Mouse (Mus musculus) forebrain, embryonic 10.5 days (tissue): ENCODE measurements around the gene Bmp2. TPM values are rescaled to one million over a fixed set of nuclear protein-coding genes. Genes with fewer than 3 reads are reported as not detected.

Experiments used
- DNase-seq: peaks from one replicate; pipeline ENCODE4 v3.0.0-alpha.2; 2017; ENCODE audit warnings: low spot score; ENCODE audit errors: extremely low spot score
- H3K27ac ChIP-seq: fragments of 300-500 bp; sonication (generic); 2 replicates; pipeline ENCODE4 v1.5.1; 2016; ENCODE audit warnings: mild to moderate bottlenecking
- H3K27me3 ChIP-seq: fragments of 300-500 bp; sonication (generic); 2 replicates; pipeline ENCODE4 v1.6.1; 2016; ENCODE audit warnings: mild to moderate bottlenecking; ENCODE audit not compliant: poor library complexity, severe bottlenecking
- H3K36me3 ChIP-seq: fragments of 300-500 bp; sonication (generic); replicated peaks from 2 replicates; pipeline ENCODE4 v1.6.1; 2016; ENCODE audit warnings: mild to moderate bottlenecking, moderate library complexity
- H3K4me1 ChIP-seq: fragments of 300-500 bp; sonication (generic); 2 replicates; pipeline ENCODE4 v1.6.1; 2016
- H3K4me3 ChIP-seq: fragments of 300-500 bp; sonication (generic); 2 replicates; pipeline ENCODE4 v1.5.1; 2016; ENCODE audit warnings: mild to moderate bottlenecking, moderate library complexity
- H3K9me3 ChIP-seq: fragments of 300-500 bp; sonication (generic); 2 replicates; pipeline ENCODE4 v1.6.1; 2016; ENCODE audit warnings: mild to moderate bottlenecking, moderate library complexity
- WGBS: fragments of 180-500 bp; shearing (Covaris S2); methylation state at CpG from one replicate; pipeline ENCODE4 v1.1.7; 2016; 5-methylcytosine and 5-hydroxymethylcytosine counted together
- polyA plus RNA-seq: library from polyadenylated mRNA; unstranded; fragments of >200 nt; fragmentation: Nextera tagmentation; extraction: Ambion mirVana; gene quantifications from 2 replicates; pipeline ENCODE4 v1.2.1, GENCODE M21; 2016

Gene Bmp2
- polyA plus RNA-seq, result 0.84 and 1.2 TPM in 2 replicates

DNA sequence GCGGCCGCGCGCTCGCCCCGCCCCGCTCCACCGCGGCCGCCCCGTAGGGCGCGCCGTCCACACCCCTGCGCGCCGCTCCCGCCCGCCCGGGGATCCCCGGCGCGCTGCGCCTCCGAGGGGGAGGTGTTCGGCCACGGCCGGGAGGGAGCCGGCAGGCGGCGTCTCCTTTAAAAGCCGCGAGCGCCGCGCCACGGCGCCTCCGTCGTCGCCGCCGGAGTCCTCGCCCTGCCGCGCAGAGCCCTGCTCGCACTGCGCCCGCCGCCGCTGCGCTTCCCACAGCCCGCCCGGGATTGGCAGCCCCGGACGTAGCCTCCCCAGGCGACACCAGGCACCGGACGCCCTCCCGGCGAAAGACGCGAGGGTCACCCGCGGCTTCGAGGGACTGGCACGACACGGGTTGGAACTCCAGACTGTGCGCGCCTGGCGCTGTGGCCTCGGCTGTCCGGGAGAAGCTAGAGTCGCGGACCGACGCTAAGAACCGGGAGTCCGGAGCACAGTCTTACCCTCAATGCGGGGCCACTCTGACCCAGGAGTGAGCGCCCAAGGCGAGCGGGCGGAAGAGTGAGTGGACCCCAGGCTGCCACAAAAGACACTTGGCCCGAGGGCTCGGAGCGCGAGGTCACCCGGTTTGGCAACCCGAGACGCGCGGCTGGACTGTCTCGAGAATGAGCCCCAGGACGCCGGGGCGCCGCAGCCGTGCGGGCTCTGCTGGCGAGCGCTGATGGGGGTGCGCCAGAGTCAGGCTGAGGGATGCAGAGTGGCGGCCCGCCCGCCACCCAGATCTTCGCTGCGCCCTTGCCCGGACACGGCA is at the start of gene Bmp2:
Bmp2 (plus strand) TSS at position 129 of the 811 bp plus-strand sequence.
- no peaks in the 10 kb centered on the region for H3K9me3 ChIP-seq
- H3K27ac ChIP-seq, result peak within 1 kb of the TSS; percentile 72
- peaks cover 81% of the 10 kb centered on the region for H3K27me3 ChIP-seq
- WGBS, result under 1% methylated on average over 94 of the region's 110 CpGs
- peak; percentile 53 for DNase-seq
- peaks cover 31% of the 10 kb centered on the region for H3K4me1 ChIP-seq
- no peaks in the 10 kb centered on the region for H3K36me3 ChIP-seq
- H3K4me3 ChIP-seq, result peak within 1 kb of the TSS; percentile 63

- Histone ChIP-seq H3K9me3 (no peaks in the 10 kb centered on the region), H3K27ac (no peak overlapping the region), H3K27me3 (no peaks in the 10 kb centered on the region), H3K36me3 (no peaks in the 10 kb centered on the region), H3K4me3 (no peak overlapping the region), H3K4me1 (no peaks in the 10 kb centered on the region)
- WGBS, result 97% methylated on average over 2 of the region's 2 CpGs
- no peak for DNase-seq
Measured at GRCm38 (mm10) chr2:133505678-133506077, 46.3 kb upstream of the Bmp2 start.

- Histone ChIP-seq H3K27ac (no peak overlapping the region), H3K4me1 (no peaks in the 10 kb centered on the region), H3K27me3 (no peaks in the 10 kb centered on the region), H3K36me3 (no peaks in the 10 kb centered on the region), H3K9me3 (no peaks in the 10 kb centered on the region), H3K4me3 (no peak overlapping the region)
- 95% methylated on average over 4 of the region's 4 CpGs for WGBS
- DNase-seq, result no peak
Measured at GRCm38 (mm10) chr2:133507045-133507444, 44.9 kb upstream of the Bmp2 start.

GRCm38 (mm10) chr2:133509141-133509540 is 42.8 kb upstream of the Bmp2 start:
- no peak for DNase-seq
- Histone ChIP-seq H3K27me3 (no peaks in the 10 kb centered on the region), H3K4me3 (no peak overlapping the region), H3K4me1 (no peaks in the 10 kb centered on the region), H3K27ac (no peak overlapping the region), H3K9me3 (no peaks in the 10 kb centered on the region), H3K36me3 (no peaks in the 10 kb centered on the region)
- 90% methylated on average over 16 of the region's 16 CpGs for WGBS

DNA sequence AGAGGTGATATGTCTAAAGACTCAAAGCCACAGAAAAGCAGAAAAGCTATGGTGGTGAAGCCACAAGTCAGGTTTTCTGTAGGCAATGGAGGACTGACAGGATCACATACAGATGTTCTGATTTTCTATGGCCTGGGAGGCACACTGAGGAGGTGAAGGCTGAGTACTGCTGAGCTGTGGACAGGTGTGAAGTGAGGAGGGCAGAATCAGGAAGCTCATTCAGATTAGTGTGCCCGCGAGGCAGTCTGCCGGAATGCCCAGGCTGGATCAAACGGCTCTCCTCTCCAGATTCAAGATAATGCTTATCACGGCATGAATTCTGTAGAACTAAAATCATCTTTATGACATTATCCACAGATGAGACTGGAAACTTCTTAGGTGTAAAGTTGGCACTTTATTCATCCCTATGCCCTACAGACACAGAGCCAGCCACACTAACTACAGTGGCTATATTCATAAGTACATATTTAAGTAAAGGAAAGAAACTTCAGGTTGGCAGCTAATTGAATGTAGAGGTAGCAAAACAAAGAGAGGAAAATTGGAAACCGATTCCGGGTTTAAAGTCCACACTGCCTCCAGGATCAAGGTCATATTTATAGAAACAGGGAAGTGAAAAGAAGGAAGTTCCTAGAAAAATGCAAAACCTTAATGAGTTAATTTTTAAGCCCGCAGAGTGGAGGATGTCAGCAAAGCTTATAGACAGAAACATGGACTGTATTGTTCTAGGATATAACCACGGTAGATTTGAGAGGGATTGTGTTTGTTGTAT is 40.8 kb upstream of the Bmp2 start:
- no peak for DNase-seq
- 90% methylated on average over 9 of the region's 9 CpGs for WGBS

GRCm38 (mm10) chr2:133516331-133517046 is 35.5 kb upstream of the Bmp2 start:
- Histone ChIP-seq H3K36me3 (no peaks in the 10 kb centered on the region), H3K27ac (no peak overlapping the region), H3K27me3 (no peaks in the 10 kb centered on the region), H3K4me1 (no peaks in the 10 kb centered on the region), H3K4me3 (no peak overlapping the region), H3K9me3 (no peaks in the 10 kb centered on the region)
- 93% methylated on average over 4 of the region's 4 CpGs for WGBS
- no peak for DNase-seq

More for the DNA sequence above, 40.8 kb upstream of the Bmp2 start:
- no peak overlapping the region for H3K4me3 ChIP-seq
- no peaks in the 10 kb centered on the region for H3K4me1 ChIP-seq
- H3K36me3 ChIP-seq, result no peaks in the 10 kb centered on the region
- no peaks in the 10 kb centered on the region for H3K9me3 ChIP-seq
- no peaks in the 10 kb centered on the region for H3K27me3 ChIP-seq
- H3K27ac ChIP-seq, result no peak overlapping the region

GRCm38 (mm10) chr2:133517867-133518266 is 34.1 kb upstream of the Bmp2 start:
- Histone ChIP-seq H3K4me3 (no peak overlapping the region), H3K27me3 (no peaks in the 10 kb centered on the region), H3K4me1 (no peaks in the 10 kb centered on the region), H3K9me3 (no peaks in the 10 kb centered on the region), H3K27ac (no peak overlapping the region), H3K36me3 (no peaks in the 10 kb centered on the region)
- WGBS, result 94% methylated on average over 2 of the region's 2 CpGs
- no peak for DNase-seq

DNA sequence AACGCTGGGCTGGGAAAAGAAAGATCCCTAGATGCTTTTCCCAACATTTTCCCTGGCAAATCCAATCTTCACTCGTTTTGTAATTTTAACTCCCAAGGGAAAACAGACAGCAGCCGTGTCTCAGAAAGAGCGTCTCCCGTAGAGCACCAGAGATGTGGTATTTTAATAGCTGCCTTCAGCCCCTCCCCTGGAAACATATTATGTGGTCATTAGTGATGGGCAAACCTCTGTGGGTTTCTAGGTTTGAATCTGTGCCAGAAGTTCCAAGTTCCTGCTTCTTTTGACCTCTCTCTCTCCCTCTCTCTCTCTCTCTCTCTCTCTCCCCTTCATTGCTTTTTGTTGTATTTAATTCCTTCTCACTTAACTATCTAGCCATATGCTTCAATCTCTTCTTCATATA is 30.8 kb upstream of the Bmp2 start:
- DNase-seq, result no peak
- peaks cover 10% of the 10 kb centered on the region for H3K4me1 ChIP-seq
- WGBS, result 90% methylated on average over 5 of the region's 5 CpGs
- no peak overlapping the region for H3K27ac ChIP-seq
- no peak overlapping the region for H3K4me3 ChIP-seq
- H3K9me3 ChIP-seq, result no peaks in the 10 kb centered on the region
- no peaks in the 10 kb centered on the region for H3K36me3 ChIP-seq
- H3K27me3 ChIP-seq, result no peaks in the 10 kb centered on the region

- Histone ChIP-seq H3K4me3 (no peak overlapping the region), H3K27me3 (no peaks in the 10 kb centered on the region), H3K4me1 (peaks cover 10% of the 10 kb centered on the region), H3K36me3 (no peaks in the 10 kb centered on the region), H3K9me3 (no peaks in the 10 kb centered on the region), H3K27ac (no peak overlapping the region)
- WGBS, result 92% methylated on average over 2 of the region's 2 CpGs
- DNase-seq, result no peak
Measured at GRCm38 (mm10) chr2:133522121-133522520, 29.8 kb upstream of the Bmp2 start.

GRCm38 (mm10) chr2:133525621-133526181 is 26.3 kb upstream of the Bmp2 start:
- WGBS, result 55% methylated on average over 4 of the region's 4 CpGs
- no peaks in the 10 kb centered on the region for H3K27me3 ChIP-seq
- no peaks in the 10 kb centered on the region for H3K36me3 ChIP-seq
- H3K27ac ChIP-seq, result no peak overlapping the region
- H3K4me1 ChIP-seq, result peaks cover 10% of the 10 kb centered on the region
- no peak overlapping the region for H3K4me3 ChIP-seq
- DNase-seq, result no peak
- no peaks in the 10 kb centered on the region for H3K9me3 ChIP-seq

GRCm38 (mm10) chr2:133529396-133529795 is 22.6 kb upstream of the Bmp2 start:
- 95% methylated on average over 9 of the region's 9 CpGs for WGBS

GRCm38 (mm10) chr2:133533073-133533472 is 18.9 kb upstream of the Bmp2 start:
- Histone ChIP-seq H3K4me3 (no peak overlapping the region), H3K4me1 (no peaks in the 10 kb centered on the region), H3K27me3 (no peaks in the 10 kb centered on the region), H3K36me3 (no peaks in the 10 kb centered on the region), H3K9me3 (no peaks in the 10 kb centered on the region), H3K27ac (no peak overlapping the region)
- 80% methylated on average over 3 of the region's 3 CpGs for WGBS
- DNase-seq, result no peak

More at GRCm38 (mm10) chr2:133529396-133529795, 22.6 kb upstream of the Bmp2 start:
- H3K9me3 ChIP-seq, result no peaks in the 10 kb centered on the region
- no peak overlapping the region for H3K27ac ChIP-seq
- H3K36me3 ChIP-seq, result no peaks in the 10 kb centered on the region
- DNase-seq, result no peak
- H3K4me3 ChIP-seq, result no peak overlapping the region
- peaks cover 10% of the 10 kb centered on the region for H3K4me1 ChIP-seq
- H3K27me3 ChIP-seq, result no peaks in the 10 kb centered on the region
